Mouse (Mus musculus): ENCODE measurements around the gene Ksr1. TPM values are rescaled to one million over a fixed set of nuclear protein-coding genes. Genes with fewer than 3 reads are reported as not detected.
A peak's percentile ranks its signal among the peaks of the same experiment; 100 is the strongest.

The Ksr1 gene
- total RNA-seq, 1 experiment from 2014 or later = 10.0 TPM

DNA sequence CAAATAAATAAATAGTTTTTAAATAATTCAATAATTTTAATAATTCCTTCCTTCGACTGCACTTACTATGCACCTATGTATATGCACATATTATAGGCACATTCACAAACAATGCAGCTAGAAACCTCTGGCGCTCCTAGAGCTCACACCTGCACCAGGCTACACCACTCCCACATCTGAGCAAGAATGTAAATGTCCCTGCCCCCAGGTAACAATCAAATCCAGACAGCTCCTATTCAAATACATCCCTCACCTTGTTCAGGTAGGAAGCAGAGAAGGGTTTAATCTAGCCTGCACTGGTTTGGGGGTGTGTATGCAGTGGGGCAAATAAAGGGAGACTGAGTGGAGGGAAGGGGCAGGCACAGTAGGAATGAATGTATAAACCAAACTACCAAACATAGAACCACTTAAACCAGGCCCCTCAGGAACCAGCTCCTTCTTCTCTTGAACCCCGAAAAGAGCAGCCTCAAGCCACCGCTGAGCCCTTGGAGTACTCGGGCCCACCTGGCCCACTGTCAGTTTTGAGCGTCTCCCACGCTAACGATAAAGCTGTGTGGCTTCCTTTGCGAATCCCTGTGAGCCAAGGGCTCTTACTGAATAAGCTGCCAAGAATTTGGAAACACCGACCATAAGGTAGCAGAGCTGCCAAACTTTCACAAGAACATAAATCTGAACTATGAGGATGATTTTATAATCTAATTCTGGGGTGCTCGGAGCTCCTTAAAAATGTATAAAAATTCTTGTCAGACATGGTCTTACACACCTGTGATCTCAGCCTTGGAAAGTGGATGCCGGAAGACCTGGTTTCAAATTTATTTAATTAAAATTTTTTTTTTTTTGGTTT is 167.8 kb downstream of the Ksr1 start:
- DNase-seq = no peak

DNA sequence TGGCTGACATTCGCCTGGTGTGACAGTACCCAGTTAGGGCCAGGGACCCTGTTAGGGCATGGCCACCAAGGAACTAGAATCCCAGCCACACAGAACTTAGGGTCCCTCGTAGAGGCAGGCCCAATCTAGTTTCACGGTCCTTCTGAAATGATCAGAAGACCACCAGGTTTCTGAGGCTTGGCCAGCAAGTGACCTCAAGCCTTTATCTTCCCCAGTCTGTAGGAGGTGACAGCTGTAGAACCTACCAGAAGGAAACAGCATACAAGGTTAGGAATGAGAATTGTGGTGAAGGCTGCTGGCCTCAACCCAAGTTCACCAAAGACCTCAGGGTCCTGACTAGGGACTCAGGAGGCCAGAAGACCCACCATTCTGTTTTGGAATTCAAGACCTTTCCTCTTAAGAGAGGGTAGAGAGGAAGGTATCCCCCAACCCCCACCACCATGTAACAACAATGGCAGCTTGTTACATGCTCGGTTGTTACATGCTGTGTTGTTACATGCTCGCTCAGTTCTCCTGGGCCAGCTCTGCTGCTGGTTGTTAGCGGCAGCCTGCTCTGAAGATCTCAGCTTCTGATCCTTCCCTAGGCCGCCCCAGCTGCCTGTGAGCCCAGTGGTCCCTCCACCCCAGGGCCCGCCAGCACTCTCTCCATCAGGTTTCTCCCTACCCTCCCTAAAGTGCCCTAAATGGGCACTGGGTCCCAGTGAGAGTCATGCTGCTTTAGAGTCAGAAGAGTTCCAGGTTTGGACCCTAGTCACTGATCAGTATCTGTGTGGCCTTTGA is 169.3 kb downstream of the Ksr1 start:
- no peak for DNase-seq

DNA sequence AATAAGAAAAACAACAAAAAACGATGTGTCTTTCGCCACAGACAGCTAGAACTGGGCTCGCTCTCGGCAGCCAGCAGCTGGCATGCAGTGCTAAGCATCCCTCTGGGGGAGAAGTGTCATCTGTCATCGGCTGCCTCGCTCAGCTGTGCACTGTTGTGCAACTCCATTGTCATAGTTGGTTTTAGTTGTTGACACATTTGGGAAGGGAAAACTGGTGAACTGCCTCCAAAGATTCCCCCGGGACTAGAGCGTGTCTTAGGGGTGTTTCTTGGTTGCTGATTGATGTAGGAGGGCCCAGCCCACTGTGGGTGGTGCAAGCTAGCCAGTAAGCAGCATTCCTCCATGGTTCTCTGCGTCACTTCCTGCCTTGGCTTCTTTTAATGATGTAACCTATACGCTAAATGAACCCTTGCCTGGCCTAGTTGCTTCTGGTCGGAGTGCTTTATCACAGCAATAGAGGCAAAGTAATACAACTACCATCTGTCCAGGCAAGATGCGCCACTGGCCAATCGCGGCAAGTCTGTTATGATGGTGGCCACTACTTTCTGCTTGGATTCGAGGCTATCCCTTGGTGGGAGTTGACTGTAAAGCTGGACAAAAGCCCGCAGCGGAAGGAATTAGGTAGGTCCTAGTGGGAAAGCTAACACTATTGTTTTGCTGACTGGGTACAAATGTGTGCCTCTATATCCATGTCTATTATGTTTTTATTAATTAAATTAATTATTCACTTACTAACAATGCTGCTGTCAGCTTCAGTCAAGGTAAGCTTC is 172.6 kb downstream of the Ksr1 start:
- peak; percentile 74 for DNase-seq

- DNase-seq = no peak
Measured at GRCm38 (mm10) chr11:78972811-78973351, 173.3 kb downstream of the Ksr1 start.

DNA sequence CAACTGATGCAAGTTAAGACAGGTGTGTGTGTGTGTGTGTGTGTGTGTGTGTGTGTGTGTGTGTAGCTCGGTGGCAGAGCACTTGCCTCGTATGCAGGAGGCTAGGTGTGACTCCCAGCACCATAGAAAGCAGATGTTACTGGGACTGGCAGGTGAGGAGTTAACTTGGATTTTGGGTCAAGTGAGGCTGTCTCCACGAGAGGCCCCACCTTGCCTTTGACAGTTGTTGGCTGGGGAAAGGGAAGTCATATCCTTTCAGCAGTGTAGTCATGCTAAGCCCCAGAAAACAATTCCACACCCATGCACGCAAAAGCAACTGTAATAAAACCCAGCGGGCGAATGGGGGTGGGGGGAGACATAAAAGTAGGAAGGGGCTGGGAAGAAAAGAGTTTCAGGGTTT is 173.9 kb downstream of the Ksr1 start:
- no peak for DNase-seq

- no peak for DNase-seq
Measured at GRCm38 (mm10) chr11:78971746-78972145, 174.5 kb downstream of the Ksr1 start.

DNA sequence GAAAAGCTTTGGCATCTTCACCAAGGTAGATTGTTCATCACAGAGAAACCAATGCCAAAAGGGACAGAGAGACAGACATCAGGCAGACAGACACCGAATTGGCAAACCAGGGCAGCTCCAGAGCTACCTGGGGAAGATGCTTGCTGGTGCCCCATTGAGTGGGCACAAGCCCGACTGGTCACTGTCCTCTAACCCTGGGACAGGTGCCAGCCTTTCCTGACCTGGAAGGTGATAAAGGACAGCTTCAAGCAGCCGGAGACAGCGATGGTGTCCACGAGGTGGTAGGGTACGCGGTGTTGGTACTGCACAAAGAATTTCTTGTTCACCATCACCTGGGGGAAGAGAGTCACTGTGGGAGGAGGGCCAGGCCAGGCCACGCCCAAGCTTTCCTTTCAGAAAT is 175.1 kb downstream of the Ksr1 start:
- no peak for DNase-seq

DNA sequence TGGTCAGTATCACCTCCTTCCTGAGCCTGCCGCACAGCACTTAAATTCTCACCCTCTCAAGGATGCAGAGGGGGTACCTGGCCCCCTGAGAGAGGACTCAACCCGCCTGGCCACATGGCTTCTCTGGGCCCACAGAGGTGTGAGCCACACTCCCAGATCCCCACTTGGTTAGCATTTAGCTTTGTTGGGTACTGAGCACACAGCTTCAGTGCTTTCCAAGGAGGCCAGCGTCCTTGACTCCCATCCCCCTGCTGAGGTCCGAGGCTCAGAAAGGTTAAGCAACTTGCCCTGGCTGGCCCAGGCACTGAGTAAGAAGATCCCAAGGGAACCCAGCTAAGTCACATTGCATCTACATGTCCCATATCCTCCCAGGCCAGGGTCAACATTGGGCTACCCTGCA is 178.1 kb downstream of the Ksr1 start:
- DNase-seq = peak; percentile 17

DNA sequence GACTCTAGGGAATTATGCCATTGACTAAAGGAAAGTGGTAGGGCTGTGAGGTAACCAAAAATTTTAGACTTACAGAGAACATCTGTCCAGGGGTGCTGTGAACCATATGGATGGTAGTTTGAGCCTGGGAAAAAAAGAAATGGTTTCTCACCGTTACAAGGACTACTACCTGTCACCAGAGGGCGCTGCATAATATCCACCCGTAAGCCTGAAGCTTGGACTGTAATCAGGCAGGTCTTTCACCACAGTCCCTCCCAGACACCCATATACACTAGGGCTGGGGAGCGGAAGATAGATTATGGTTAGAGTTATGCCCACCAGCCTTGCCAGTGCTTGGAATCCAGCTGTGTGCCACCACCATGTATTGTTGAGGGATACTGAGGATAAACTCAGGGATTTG is 178.8 kb downstream of the Ksr1 start:
- peak; percentile 74 for DNase-seq

Other genes starting within 250 kb of the Ksr1 start
- 2.8 and 4.1 TPM in 2 replicates for gene Nos2, start 225.6 kb downstream of the Ksr1 start, total RNA-seq (2021)
- 39.8 and 79.2 TPM in 2 replicates for gene Lgals9, start 161.5 kb downstream of the Ksr1 start, total RNA-seq (2021)
- gene Wsb1, start 108.3 kb upstream of the Ksr1 start, total RNA-seq (2021) = 51.7 and 56.0 TPM in 2 replicates
- not detected in 2 replicates for gene Gm9964, start 150.5 kb upstream of the Ksr1 start, total RNA-seq (2021)
- gene Nf1, start 193.3 kb upstream of the Ksr1 start, total RNA-seq (2021) = 58.9 and 62.3 TPM in 2 replicates

Data from adrenal gland, postnatal 14 days (tissue).